ENCODE assay signal across 19 mouse cellular contexts in the genomic region with DNA sequence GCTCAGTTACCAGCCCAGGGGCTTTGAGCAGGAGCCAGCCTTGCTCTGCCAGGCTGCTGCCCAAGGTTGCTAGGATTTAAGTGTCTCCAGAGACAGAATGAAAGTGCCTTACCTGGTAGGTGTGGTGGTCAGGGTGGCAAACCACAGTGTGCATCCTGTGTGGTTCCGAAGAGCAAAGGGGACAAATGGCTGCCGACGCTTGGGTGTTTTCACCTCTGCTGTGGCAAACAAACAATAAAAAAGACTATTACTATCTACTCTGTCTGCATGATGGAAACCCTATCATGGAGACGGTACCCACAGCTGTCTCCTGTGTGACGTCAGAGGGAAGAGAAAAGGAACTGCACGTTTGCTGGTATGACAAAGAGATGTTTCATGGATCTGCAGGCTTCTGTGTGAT.
DNase-seq lines count a peak whose midpoint lies in the region; ATAC-seq and TF ChIP-seq lines count a peak whose summit lies in the region.
"Had no signal": no experiment of that assay in that cellular context is flagged by ENCODE, and none has a peak within 500 bp of the region (broad histone marks: within the 10 kb centered on the region; RNA-seq: fewer than 3 reads in every experiment).

No protein-coding gene starts in this region.

- WGBS in heart, adult 2 months = 78% methylated on average over 6 of the region's 6 CpGs
- WGBS in midbrain, embryonic 15.5 days = 97% methylated on average over 6 of the region's 6 CpGs

- peaks cover 6% of the 10 kb centered on the region for H3K4me1 ChIP-seq in heart, adult 2 months (ENCODE audit: control insufficient read depth, insufficient read depth, low read length)
- 0 out of 2 replicates have a peak, but pooled peaks cover 2% of the 10 kb centered on the region for H3K4me1 ChIP-seq in midbrain, embryonic 15.5 days
- H3K4me1 ChIP-seq: heart, embryonic 10.5 days; intestine, embryonic 15.5 days had no signal

- TF ChIP-seq CTCF in heart, adult 2 months (IDR thresholded peaks at IDR 0.05) = no peak

- H3K9ac ChIP-seq in heart, adult 2 months (ENCODE audit: low read depth, low read length) = no peak overlapping the region
- no peak overlapping the region for H3K9ac ChIP-seq in midbrain, embryonic 15.5 days
- H3K9ac ChIP-seq: embryonic facial prominence, embryonic 12.5 days; forebrain, embryonic 15.5 days; hindbrain, embryonic 12.5 days; intestine, embryonic 15.5 days had no signal

- TF ChIP-seq POLR2A in heart, adult 2 months (IDR thresholded peaks at IDR 0.05; ENCODE audit: insufficient read depth, low read depth, low read length) = no peak

- H3K36me3 ChIP-seq in heart, adult 2 months (ENCODE audit: control insufficient read depth, insufficient read depth, low read length) = peaks cover 43% of the 10 kb centered on the region
- H3K36me3 ChIP-seq in midbrain, embryonic 15.5 days (replicated peaks) = peaks cover 29% of the 10 kb centered on the region

- H3K4me2 ChIP-seq in midbrain, embryonic 15.5 days = no peak overlapping the region
- H3K4me2 ChIP-seq: embryonic facial prominence, embryonic 12.5 days; forebrain, embryonic 15.5 days; hindbrain, embryonic 12.5 days; intestine, embryonic 15.5 days had no signal

- no peaks in the 10 kb centered on the region; the same call in none of the 2 replicates for H3K79me2 ChIP-seq in heart, adult 2 months (replicated peaks; ENCODE audit: control insufficient read depth, insufficient read depth, low read length)

- no peak for TF ChIP-seq EP300 in heart, adult 2 months (IDR thresholded peaks at IDR 0.05; ENCODE audit: insufficient read depth, low read depth, low read length)

- ATAC-seq in midbrain, embryonic 15.5 days (replicated peaks) = no peak
- ATAC-seq: forebrain, embryonic 15.5 days; hindbrain, embryonic 16.5 days; intestine, embryonic 15.5 days had no signal

- no peak overlapping the region for H3K4me3 ChIP-seq in heart, adult 2 months
- no peak overlapping the region for H3K4me3 ChIP-seq in midbrain, embryonic 15.5 days
- H3K4me3 ChIP-seq: embryonic facial prominence, embryonic 12.5 days; forebrain, embryonic 15.5 days; heart, embryonic 10.5 days; hindbrain, embryonic 12.5 days; intestine, embryonic 15.5 days had no signal

- no peak for DNase-seq in heart, adult 2 months
- DNase-seq in heart, adult 18-20 months = no peak
- peak; percentile 9 to 23 for DNase-seq in CD8-positive naive resting alpha-beta T cell, adult 2 months (ENCODE audit: low read depth in 2 of 2, low spot score in 2 of 2)
- DNase-seq in induced T-regulatory cell, adult 2 months (ENCODE audit: low read depth) = peak; percentile 44
- DNase-seq in natural killer cell, adult 2 months (ENCODE audit: low spot score in 2 of 2) = peak; percentile 43 to 49
- no peak for DNase-seq in kidney, adult 18-20 months
- no peak for DNase-seq in urinary bladder, adult 2 months (ENCODE audit: low spot score)
- DNase-seq: adrenal gland, postnatal 10 days; cerebellum, adult 18-20 months; gastrocnemius, postnatal 25 days; heart, postnatal 10 days; heart, postnatal 4 days had no signal

- no peaks in the 10 kb centered on the region for H3K27me3 ChIP-seq in heart, adult 2 months (ENCODE audit: control insufficient read depth, insufficient read depth, low read length)
- no peaks in the 10 kb centered on the region for H3K27me3 ChIP-seq in midbrain, embryonic 15.5 days (replicated peaks)
- H3K27me3 ChIP-seq: embryonic facial prominence, embryonic 12.5 days; forebrain, embryonic 15.5 days; hindbrain, embryonic 12.5 days; intestine, embryonic 15.5 days had no signal

- no peaks in the 10 kb centered on the region for H3K9me3 ChIP-seq in midbrain, embryonic 15.5 days
- H3K9me3 ChIP-seq: embryonic facial prominence, embryonic 12.5 days; forebrain, embryonic 15.5 days; heart, embryonic 10.5 days; hindbrain, embryonic 12.5 days; intestine, embryonic 15.5 days had no signal

- intact Hi-C loops in heart, adult 2 months (cut with DNase I) = loop anchor here (5.0 kb wide), 1 partner anchor 208 kb away; a partner anchor contains a TSS

- H3K27ac ChIP-seq in heart, adult 2 months = peak overlapping the region; percentile 65
- no peak overlapping the region for H3K27ac ChIP-seq in midbrain, embryonic 15.5 days
- H3K27ac ChIP-seq: embryonic facial prominence, embryonic 12.5 days; forebrain, embryonic 15.5 days; heart, embryonic 10.5 days; hindbrain, embryonic 12.5 days; intestine, embryonic 15.5 days had no signal

Comparison
In these comparisons a context has a peak if more than half of its experiments do, and no peak if none do; other contexts are left out.
1. DNase-seq: peak in CD8-positive naive resting alpha-beta T cell, adult 2 months (2 of 2), induced T-regulatory cell, adult 2 months (single experiment) and natural killer cell, adult 2 months (2 of 2); none in heart, adult 2 months (0 of 2), heart, adult 18-20 months (0 of 2), kidney, adult 18-20 months (single experiment) and urinary bladder, adult 2 months (single experiment).